Comparison of ENCODE assay signal across 10 mouse cellular contexts in genomic region chr8:117322021-117322420, GRCm38 (mm10).
DNase-seq lines count a peak whose midpoint lies in the region; TF ChIP-seq lines count a peak whose summit lies in the region.
"Had no signal": no experiment of that assay in that cellular context is flagged by ENCODE, and none has a peak within 500 bp of the region (broad histone marks: within the 10 kb centered on the region; RNA-seq: fewer than 3 reads in every experiment).

No protein-coding gene starts in this region.

- peak; percentile 92 for DNase-seq in heart, adult 11 months
- DNase-seq in heart, adult 8-10 months (ENCODE audit: low spot score) = no peak
- peak; percentile 48 to 67 for DNase-seq in frontal cortex, postnatal 14 days (ENCODE audit: low spot score in 2 of 2)
- peak; percentile 59 to 65 for DNase-seq in left cerebral cortex, adult 9 months (ENCODE audit: low spot score in 2 of 2)
- DNase-seq in gastrocnemius, postnatal 10 days = no peak
- DNase-seq in gastrocnemius, postnatal 36 days = no peak
- DNase-seq in adrenal gland, postnatal 4 days (ENCODE audit: low spot score in 2 of 2) = no peak

- WGBS in olfactory bulb, adult 2 months = 7% methylated on average over 6 of the region's 6 CpGs

- H3K4me3 ChIP-seq in olfactory bulb, adult 2 months (ENCODE audit: insufficient read depth, low read depth, low read length) = no peak overlapping the region
- H3K4me3 ChIP-seq: embryonic facial prominence, embryonic 13.5 days had no signal

- H3K27ac ChIP-seq in olfactory bulb, adult 2 months (ENCODE audit: insufficient read depth, low read depth, low read length) = peak overlapping the region; percentile 89
- H3K27ac ChIP-seq: liver, embryonic 14.5 days had no signal

- peaks cover 65% of the 10 kb centered on the region for H3K4me1 ChIP-seq in olfactory bulb, adult 2 months (ENCODE audit: control insufficient read depth, insufficient read depth, low read length)

- no peak for TF ChIP-seq POLR2A in olfactory bulb, adult 2 months (IDR thresholded peaks at IDR 0.05; ENCODE audit: insufficient read depth, low read depth, low read length)

- TF ChIP-seq CTCF in olfactory bulb, adult 2 months (IDR thresholded peaks at IDR 0.05; ENCODE audit: insufficient read depth, low read depth, low read length) = no peak

- intact Hi-C loops in gastrocnemius, postnatal 36 days (cut with DNase I) = no loop called here

Comparison
In these comparisons a context has a peak if more than half of its experiments do, and no peak if none do; other contexts are left out.
1. DNase-seq: peak in heart, adult 11 months (single experiment), frontal cortex, postnatal 14 days (2 of 2) and left cerebral cortex, adult 9 months (2 of 2); none in heart, adult 8-10 months (single experiment), gastrocnemius, postnatal 10 days (single experiment), gastrocnemius, postnatal 36 days (0 of 2) and adrenal gland, postnatal 4 days (0 of 2).